Mouse (Mus musculus) kidney, embryonic 15.5 days (tissue): ENCODE measurements around the gene Ak7. TPM values are rescaled to one million over a fixed set of nuclear protein-coding genes. Genes with fewer than 3 reads are reported as not detected.
A peak's percentile ranks its signal among the peaks of the same experiment; 100 is the strongest.

Source experiments
- ATAC-seq: fragments of 200-750 bp; cut with Nextera tagmentation; replicated peaks from 2 replicates; pipeline ENCODE4 v1.8.0; 2017; ENCODE audit warnings: moderate TSS enrichment; ENCODE audit not compliant: low FRiP score
- H3K27ac ChIP-seq: fragments of 300-500 bp; sonication (generic); 2 replicates; pipeline ENCODE4 v1.5.1; 2015; ENCODE audit warnings: mild to moderate bottlenecking, inconsistent platforms
- H3K27me3 ChIP-seq: fragments of 300-500 bp; sonication (generic); 2 replicates; pipeline ENCODE4 v1.6.1; 2015; ENCODE audit warnings: inconsistent platforms
- H3K36me3 ChIP-seq: fragments of 300-500 bp; sonication (generic); 2 replicates; pipeline ENCODE4 v1.6.1; 2015; ENCODE audit warnings: inconsistent platforms
- H3K4me1 ChIP-seq: fragments of 300-500 bp; sonication (generic); 2 replicates; pipeline ENCODE4 v1.6.1; 2015; ENCODE audit warnings: inconsistent platforms
- H3K4me2 ChIP-seq: fragments of 300-500 bp; sonication (generic); 2 replicates; pipeline ENCODE4 v1.6.1; 2015; ENCODE audit warnings: moderate library complexity, mild to moderate bottlenecking, inconsistent platforms
- H3K4me3 ChIP-seq: fragments of 300-500 bp; sonication (generic); replicated peaks from 2 replicates; pipeline ENCODE4 v1.5.1; 2015; ENCODE audit warnings: mild to moderate bottlenecking, inconsistent platforms
- H3K9ac ChIP-seq: fragments of 300-500 bp; sonication (generic); 2 replicates; pipeline ENCODE4 v1.6.1; 2015; ENCODE audit warnings: mild to moderate bottlenecking, inconsistent platforms
- H3K9me3 ChIP-seq: fragments of 300-500 bp; sonication (generic); replicated peaks from 2 replicates; pipeline ENCODE4 v1.6.1; 2016; ENCODE audit warnings: inconsistent platforms
- WGBS: fragments of 180-500 bp; shearing (Covaris S2); methylation state at CpG from one replicate; pipeline ENCODE4 v1.1.7; 2015; ENCODE audit warnings: mixed read lengths; 5-methylcytosine and 5-hydroxymethylcytosine counted together
- polyA plus RNA-seq: library from polyadenylated mRNA; unstranded; fragments of >200 nt; fragmentation: Nextera tagmentation; extraction: Ambion mirVana; gene quantifications from 2 replicates; pipeline ENCODE4 v1.2.1, GENCODE M21; 2015

Ak7 gene
- polyA plus RNA-seq, 1 experiment from 2014 or later: 0.62 TPM

DNA sequence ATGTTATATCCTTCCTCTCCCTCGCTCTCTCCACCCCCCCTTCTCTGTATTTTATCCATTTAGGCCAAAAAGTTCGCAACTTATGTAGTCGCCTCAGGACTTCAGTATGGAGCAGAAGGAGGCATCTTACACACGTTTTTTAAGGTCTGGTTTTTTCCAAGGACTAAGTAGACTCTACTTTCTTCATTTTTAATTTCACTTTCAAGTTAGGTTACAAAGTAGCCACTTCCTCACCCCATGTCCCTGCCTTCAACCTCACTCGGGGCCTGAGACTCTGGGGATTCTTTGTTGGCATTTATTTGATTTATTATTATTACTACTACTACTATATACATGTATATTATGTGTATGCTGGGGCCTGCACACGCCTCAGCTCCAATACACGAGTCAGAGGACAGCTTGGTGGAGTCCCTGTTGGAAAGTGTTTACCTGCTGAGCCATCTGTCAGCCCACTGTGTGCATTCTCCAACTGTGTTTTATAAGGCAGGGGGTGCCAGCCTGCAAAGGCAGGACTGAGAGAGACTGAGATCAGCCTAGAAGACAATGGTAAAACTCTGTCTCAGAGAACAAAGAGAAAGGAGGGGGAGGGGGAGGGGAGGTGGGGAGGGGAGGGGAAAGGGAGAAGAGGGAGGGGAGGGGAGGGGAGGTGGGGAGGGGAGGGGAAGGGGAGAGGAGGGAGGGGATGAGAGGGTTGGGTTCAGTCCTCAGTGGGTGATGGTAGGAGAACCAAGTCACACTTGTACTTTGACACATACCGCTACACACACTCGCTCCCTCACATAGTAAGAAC, 27.8 kb downstream of the Ak7 start:
- H3K9ac ChIP-seq: no peak overlapping the region
- no peaks in the 10 kb centered on the region for H3K36me3 ChIP-seq
- H3K27ac ChIP-seq: no peak overlapping the region
- H3K4me1 ChIP-seq: peaks cover 3% of the 10 kb centered on the region; the same call in 1 of the 2 replicates
- no peak for ATAC-seq
- WGBS: 77% methylated on average over 9 of the region's 9 CpGs
- H3K9me3 ChIP-seq: no peaks in the 10 kb centered on the region
- no peak overlapping the region for H3K4me3 ChIP-seq
- no peaks in the 10 kb centered on the region for H3K27me3 ChIP-seq
- no peak overlapping the region for H3K4me2 ChIP-seq

DNA sequence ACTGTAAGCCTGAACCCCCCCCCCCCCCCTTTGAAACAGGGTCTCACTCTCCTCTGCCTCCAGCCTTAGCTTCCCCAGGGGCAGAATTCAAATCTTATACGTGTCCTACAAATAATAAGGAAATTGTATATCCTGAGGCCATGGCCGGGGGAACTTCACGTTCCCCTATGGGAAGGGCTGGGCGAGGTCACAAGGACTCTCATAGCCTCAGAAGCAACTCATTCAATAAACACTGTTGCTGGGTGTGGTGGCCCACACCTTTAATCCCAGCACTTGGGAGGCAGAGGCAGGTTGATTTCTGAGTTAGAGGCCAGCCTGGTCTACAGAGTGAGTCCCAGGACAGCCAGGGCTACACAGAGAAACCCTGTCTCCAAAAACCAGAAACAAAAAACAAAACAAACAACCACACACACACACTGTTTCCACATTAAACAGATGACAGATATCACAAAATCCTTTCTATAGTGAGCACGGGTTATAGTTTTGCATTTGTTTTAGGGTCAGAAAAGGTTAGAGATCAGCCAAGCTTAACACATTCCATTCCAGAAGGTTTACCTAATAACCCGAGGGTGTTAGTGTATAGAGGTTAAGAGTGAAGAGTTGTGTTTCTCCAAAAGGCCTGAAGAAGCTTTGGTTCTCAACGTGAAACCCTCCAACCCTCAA, 29.6 kb downstream of the Ak7 start:
- H3K9me3 ChIP-seq: no peaks in the 10 kb centered on the region
- H3K4me1 ChIP-seq: peaks cover 7% of the 10 kb centered on the region; the same call in 1 of the 2 replicates
- H3K36me3 ChIP-seq: no peaks in the 10 kb centered on the region
- no peak for ATAC-seq
- H3K27ac ChIP-seq: peak overlapping the region; percentile 64; the same call in 1 of the 2 replicates
- 60% methylated on average over 7 of the region's 7 CpGs for WGBS
- no peak overlapping the region for H3K9ac ChIP-seq
- H3K4me3 ChIP-seq: no peak overlapping the region
- no peaks in the 10 kb centered on the region for H3K27me3 ChIP-seq
- no peak overlapping the region for H3K4me2 ChIP-seq

DNA sequence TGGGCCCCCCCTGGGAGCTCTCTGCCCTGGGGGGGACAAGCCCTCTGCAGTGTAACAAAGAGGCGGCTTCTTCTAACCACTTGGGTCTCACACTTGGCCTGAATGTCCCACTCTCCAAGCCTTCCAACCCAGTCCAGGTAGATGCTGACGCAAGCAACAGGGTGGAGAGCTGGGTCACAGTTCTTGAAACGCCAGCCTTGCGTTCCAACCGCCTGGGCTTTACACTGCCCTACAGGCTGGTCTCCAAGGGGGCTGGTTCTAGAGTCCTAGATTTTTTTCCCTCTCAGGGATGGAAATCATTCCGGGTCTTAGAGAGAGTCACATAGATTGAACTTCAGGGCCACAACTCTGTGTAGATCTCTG, 30.1 kb downstream of the Ak7 start:
- H3K27ac ChIP-seq: peak overlapping the region; percentile 64; the same call in 1 of the 2 replicates
- H3K4me1 ChIP-seq: peaks cover 7% of the 10 kb centered on the region; the same call in 1 of the 2 replicates
- H3K4me3 ChIP-seq: no peak overlapping the region
- ATAC-seq: no peak
- no peaks in the 10 kb centered on the region for H3K36me3 ChIP-seq
- no peak overlapping the region for H3K4me2 ChIP-seq
- 84% methylated on average over 6 of the region's 6 CpGs for WGBS
- H3K9me3 ChIP-seq: no peaks in the 10 kb centered on the region
- no peaks in the 10 kb centered on the region for H3K27me3 ChIP-seq
- no peak overlapping the region for H3K9ac ChIP-seq

DNA sequence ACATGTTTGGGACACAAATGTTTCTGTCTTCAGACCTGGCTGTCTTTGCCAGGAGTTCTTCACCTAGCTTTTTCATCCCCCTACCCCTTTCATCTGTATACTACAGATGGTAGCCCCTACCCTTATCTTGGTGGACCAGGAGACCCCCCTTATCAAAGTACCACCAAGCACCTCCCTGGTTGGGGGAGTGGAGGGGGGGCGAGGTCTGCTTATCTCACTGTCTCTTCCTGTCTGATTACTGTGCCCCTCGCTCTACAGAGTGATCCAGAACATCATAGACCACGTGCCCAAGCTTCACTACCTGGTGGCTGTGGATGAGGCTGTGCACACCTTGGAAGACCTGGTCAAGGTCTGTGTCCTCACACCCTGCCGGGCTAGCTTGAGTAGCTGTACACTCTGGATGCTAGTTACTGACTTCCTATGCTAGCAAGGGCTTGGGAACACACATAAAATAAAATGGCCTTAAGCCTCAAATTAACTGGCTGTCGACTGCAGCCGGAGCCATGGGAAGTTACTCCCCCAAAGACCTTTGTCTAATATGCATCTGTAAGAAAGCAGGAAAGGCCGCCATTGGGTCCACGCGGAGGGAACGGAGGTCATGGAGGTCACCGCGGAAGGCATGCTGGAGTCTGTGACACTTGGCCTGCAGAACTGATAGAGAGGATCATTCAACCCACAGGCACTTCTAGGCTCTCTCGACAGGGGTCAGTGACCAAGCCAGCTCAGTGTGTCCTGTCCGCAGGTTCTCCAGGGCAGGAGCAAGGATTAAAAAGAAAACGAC, 32.7 kb downstream of the Ak7 start:
- Histone ChIP-seq H3K4me3 (no peak overlapping the region), H3K27ac (no peak overlapping the region), H3K27me3 (no peaks in the 10 kb centered on the region), H3K36me3 (no peaks in the 10 kb centered on the region), H3K9ac (no peak overlapping the region), H3K4me2 (no peak overlapping the region), H3K9me3 (no peaks in the 10 kb centered on the region), H3K4me1 (peaks cover 7% of the 10 kb centered on the region; the same call in 1 of the 2 replicates)
- ATAC-seq: 0 out of 2 replicates have a peak, but pooled peaks have one; percentile 32
- 59% methylated on average over 15 of the region's 15 CpGs for WGBS

DNA sequence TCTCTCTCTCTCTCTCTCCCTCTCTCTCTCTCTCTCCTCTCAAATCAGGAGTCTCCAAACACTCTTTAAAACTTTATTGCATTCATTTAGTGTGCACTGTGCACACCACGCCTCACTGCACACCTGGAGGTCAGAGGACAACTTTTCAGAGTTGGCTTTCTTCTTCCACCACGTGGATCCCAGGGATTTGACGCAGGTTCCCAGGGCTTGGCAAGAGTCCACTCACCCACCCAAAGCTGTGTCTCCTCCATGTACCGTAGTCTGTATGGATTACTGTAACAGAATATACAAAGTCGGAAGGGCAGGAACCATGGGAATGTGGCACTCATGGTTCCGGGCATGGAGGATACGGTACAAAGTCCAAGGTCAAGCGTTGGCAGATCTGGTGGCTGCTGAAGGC, 33.9 kb downstream of the Ak7 start:
- H3K4me3 ChIP-seq: no peak overlapping the region
- ATAC-seq: no peak
- no peak overlapping the region for H3K27ac ChIP-seq
- no peaks in the 10 kb centered on the region for H3K9me3 ChIP-seq
- no peak overlapping the region for H3K4me2 ChIP-seq
- H3K4me1 ChIP-seq: peaks cover 7% of the 10 kb centered on the region; the same call in 1 of the 2 replicates
- WGBS: 74% methylated on average over 8 of the region's 8 CpGs
- H3K36me3 ChIP-seq: no peaks in the 10 kb centered on the region
- no peaks in the 10 kb centered on the region for H3K27me3 ChIP-seq
- H3K9ac ChIP-seq: no peak overlapping the region

DNA sequence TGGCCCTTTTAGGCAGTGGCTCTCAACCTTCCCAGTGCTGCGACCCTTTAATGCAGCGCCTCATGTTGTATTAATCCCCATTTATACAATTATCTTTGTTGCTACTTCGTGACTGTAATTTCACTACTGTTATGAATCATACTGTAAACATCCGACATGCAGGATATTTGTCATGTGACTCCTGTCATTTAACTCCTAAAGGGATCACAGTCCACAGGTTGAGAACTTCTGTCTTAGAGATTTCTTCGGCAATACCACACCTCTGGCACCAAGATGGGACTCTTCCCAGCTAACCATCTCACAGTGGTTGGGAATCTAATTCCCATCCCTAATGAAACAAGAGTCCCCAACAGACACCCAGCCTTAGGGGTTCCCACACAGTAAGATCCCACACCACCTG, 42.3 kb downstream of the Ak7 start:
- H3K36me3 ChIP-seq: no peaks in the 10 kb centered on the region
- no peak overlapping the region for H3K4me2 ChIP-seq
- H3K4me1 ChIP-seq: no peaks in the 10 kb centered on the region
- no peak overlapping the region for H3K9ac ChIP-seq
- ATAC-seq: no peak
- H3K27me3 ChIP-seq: no peaks in the 10 kb centered on the region
- no peaks in the 10 kb centered on the region for H3K9me3 ChIP-seq
- 80% methylated on average over 5 of the region's 5 CpGs for whole genome bisulfite sequencing
- no peak overlapping the region for H3K27ac ChIP-seq
- no peak overlapping the region for H3K4me3 ChIP-seq

DNA sequence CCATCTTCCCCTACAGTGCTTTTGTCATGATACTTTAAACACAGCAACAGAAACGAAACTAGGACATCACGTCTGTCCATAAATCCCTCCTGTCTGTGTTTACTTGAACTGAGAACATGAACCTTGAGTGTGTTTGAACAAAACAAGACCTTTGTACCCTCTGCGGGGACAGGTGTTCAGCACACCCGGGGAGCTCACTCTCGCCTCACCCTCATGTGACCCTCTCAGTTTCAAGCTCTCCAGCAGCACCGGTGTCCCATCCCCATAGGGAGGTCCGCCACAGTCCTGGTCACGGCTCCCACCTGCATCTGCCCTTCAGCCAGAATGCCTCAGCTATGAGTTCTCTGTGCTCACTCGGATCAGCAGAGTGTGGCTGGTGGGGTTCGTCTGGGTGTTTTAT, 48.0 kb downstream of the Ak7 start:
- Histone ChIP-seq H3K4me1 (peaks cover 6% of the 10 kb centered on the region), H3K4me3 (no peak overlapping the region), H3K4me2 (no peak overlapping the region), H3K27me3 (no peaks in the 10 kb centered on the region), H3K9me3 (no peaks in the 10 kb centered on the region), H3K9ac (no peak overlapping the region), H3K36me3 (no peaks in the 10 kb centered on the region), H3K27ac (no peak overlapping the region)
- 54% methylated on average over 10 of the region's 10 CpGs for WGBS
- no peak for ATAC-seq

DNA sequence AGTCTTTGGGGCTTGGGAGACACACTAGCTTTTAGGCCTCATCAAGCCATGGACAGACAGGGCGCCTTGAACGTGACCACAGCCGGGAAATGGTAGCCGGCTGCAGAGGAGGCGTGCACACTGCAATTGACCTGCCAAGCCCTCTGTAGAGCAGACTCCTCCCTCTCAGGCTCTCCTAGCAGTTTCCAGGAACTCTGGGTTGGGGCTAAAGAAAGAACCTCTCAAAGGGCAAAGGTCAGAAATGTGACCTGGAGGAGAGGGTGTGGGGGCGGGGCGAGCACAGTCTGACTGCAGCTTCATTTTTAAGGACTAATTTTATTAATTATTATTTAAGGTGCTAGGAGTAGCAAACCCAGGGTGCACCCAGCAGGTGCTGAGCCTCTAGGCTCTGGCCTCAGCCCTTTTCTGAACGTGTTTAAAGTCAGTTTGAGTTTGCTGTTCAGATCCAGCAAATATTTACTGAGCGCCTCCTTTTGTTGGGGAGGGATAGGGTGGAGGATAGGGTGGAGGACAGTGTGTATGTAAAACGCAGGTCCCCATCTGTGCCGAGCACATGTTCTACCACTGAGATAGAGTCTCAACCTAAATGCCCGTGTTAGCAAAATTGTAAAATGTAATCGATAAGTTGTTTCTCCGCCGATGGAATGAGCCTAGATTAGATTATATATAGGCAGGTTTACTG, 52.2 kb downstream of the Ak7 start:
- H3K27me3 ChIP-seq: no peaks in the 10 kb centered on the region
- H3K4me2 ChIP-seq: no peak overlapping the region
- H3K9me3 ChIP-seq: no peaks in the 10 kb centered on the region
- no peaks in the 10 kb centered on the region for H3K36me3 ChIP-seq
- peaks cover 20% of the 10 kb centered on the region for H3K4me1 ChIP-seq
- ATAC-seq: peak; percentile 82
- WGBS: 48% methylated on average over 15 of the region's 15 CpGs
- 0 out of 2 replicates have a peak overlapping the region, but pooled peaks have one; percentile 22 for H3K27ac ChIP-seq
- no peak overlapping the region for H3K4me3 ChIP-seq
- no peak overlapping the region for H3K9ac ChIP-seq

DNA sequence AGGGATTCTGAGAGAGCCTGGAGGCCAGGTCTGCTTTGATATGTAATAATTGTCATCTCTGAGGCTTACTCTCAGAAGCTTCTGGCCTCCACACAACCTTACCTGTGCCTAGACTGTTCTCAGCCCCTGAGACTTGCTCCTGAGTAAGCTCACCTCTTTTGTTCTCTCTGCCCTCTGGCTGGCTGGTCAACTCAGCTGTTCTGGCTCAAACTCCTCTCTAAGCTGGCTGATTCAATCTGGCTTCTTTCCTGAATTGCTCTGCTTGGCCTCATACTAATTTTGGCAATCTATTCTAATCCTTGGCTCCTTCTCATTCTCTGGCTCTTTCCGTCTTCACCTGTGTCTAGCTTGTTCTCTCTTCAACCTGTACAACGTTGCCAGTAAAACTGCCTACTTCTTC, 53.1 kb downstream of the Ak7 start:
- Histone ChIP-seq H3K4me1 (peaks cover 20% of the 10 kb centered on the region), H3K4me3 (no peak overlapping the region), H3K4me2 (no peak overlapping the region), H3K36me3 (no peaks in the 10 kb centered on the region), H3K27me3 (no peaks in the 10 kb centered on the region), H3K9me3 (no peaks in the 10 kb centered on the region), H3K27ac (no peak overlapping the region), H3K9ac (no peak overlapping the region)
- no peak for ATAC-seq
- WGBS: 90% methylated on average over 2 of the region's 2 CpGs

DNA sequence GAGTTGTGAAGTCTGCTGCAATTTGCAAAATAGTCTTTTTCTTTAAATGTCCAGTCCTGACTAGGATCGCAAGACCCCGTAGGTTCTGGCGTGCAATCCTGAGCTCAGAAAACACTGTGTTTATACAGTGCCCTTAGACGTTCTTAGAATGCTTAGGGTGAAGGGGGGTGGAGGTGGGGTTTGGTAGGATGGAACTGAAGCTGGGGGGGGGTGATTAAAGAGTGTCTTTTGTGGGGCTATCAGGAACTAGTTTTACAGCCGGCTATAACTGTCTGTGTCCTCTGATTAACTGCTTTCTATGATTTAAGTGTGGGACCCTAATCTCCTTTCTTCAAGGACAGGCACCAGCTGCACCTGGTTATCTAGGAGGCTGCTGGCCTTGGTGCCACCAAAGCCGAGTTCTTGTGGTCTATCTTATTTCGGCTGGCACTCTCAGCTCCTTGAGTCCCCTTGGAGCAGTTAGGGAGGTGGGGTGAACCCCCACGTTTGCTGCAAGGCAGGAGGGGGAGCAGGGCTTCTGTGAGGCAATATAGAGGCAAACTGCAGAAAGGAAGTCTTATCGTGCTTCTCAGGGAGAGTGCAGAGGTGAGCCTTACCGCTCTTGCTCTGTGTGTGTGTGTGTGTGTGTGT, 54.2 kb downstream of the Ak7 start:
- Histone ChIP-seq H3K9me3 (no peaks in the 10 kb centered on the region), H3K4me2 (0 out of 2 replicates have a peak overlapping the region, but pooled peaks have one; percentile 1), H3K27ac (no peak overlapping the region), H3K36me3 (no peaks in the 10 kb centered on the region), H3K27me3 (no peaks in the 10 kb centered on the region), H3K4me3 (no peak overlapping the region), H3K9ac (no peak overlapping the region), H3K4me1 (peaks cover 20% of the 10 kb centered on the region)
- 0 out of 2 replicates have a peak, but pooled peaks have one; percentile 26 for ATAC-seq
- 14% methylated on average over 10 of the region's 10 CpGs for WGBS

DNA sequence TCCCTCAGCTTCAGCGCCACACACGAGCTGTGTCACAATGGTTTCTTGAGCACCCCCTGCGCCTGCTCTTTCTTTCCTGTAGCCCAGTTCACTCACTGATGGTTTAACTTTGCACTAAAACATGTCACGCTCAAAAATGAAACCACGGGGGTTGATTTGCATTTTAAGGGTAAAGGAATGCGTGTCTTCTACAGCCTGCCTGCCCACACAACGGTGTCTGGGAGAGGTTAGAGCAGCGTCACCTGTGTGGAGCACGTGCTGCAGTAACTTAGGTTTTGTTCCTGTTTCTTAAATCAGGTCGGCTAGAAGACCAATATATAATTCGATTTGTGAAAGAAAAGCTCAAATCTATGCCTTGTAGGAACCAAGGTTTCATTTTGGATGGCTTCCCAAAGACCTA, 55.4 kb downstream of the Ak7 start:
- ATAC-seq: no peak
- WGBS: 68% methylated on average over 11 of the region's 11 CpGs
- H3K9me3 ChIP-seq: no peaks in the 10 kb centered on the region

More for the DNA sequence above, 55.4 kb downstream of the Ak7 start:
- H3K36me3 ChIP-seq: no peaks in the 10 kb centered on the region
- peaks cover 21% of the 10 kb centered on the region for H3K4me1 ChIP-seq
- no peak overlapping the region for H3K4me3 ChIP-seq
- H3K27me3 ChIP-seq: no peaks in the 10 kb centered on the region
- H3K27ac ChIP-seq: no peak overlapping the region
- no peak overlapping the region for H3K9ac ChIP-seq
- H3K4me2 ChIP-seq: no peak overlapping the region; the same call in 1 of the 2 replicates
